Mouse (Mus musculus) activated CD4-positive, CD25-positive, alpha-beta regulatory T cell, adult 9 weeks (primary cell): ENCODE data around the gene Vmn1r35. TPM values are rescaled to one million over a fixed set of nuclear protein-coding genes. Genes with fewer than 3 reads are reported as not detected.

Experiments
- polyA plus RNA-seq: library from polyadenylated mRNA; unstranded; fragments of 100-300 nt; shearing (Covaris generic); gene quantifications from one replicate; pipeline ENCODE4 v1.2.1, GENCODE M21; 2017

The Vmn1r35 gene
- not detected for polyA plus RNA-seq

GRCm38 (mm10) chr6:66685806-66686205 lies at the start of gene Vmn1r35:
TSS of gene Vmn1r35 (minus strand) at chr6:66685906.

DNA sequence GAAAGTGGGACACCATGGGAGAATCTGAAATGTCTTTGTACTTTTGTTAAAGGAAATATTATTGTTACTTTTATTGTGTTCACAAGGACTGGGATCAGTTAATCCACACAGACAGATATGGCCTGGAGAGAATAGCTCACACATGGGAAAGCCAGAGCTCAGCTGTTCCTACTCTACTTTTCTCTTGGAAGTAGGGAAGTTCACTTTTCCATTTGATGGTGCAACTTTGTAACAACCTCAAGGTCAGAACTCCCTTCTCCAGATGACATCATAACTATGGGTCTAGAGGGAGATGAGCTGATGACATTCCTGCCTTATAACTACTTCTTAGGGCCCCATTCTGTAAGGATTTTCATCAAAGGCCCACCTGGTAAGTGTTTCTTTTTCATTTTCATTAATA lies 43.4 kb upstream of the Vmn1r35 start, which contains the start of gene Vmn1r37:
TSS of gene Vmn1r37 (plus strand) at position 301 of the 400 bp plus-strand sequence.

GRCm38 (mm10) chr6:66719068-66719467 lies 33.4 kb upstream of the Vmn1r35 start, which contains the start of gene Vmn1r36:
TSS of gene Vmn1r36 (minus strand) at chr6:66719168.

DNA sequence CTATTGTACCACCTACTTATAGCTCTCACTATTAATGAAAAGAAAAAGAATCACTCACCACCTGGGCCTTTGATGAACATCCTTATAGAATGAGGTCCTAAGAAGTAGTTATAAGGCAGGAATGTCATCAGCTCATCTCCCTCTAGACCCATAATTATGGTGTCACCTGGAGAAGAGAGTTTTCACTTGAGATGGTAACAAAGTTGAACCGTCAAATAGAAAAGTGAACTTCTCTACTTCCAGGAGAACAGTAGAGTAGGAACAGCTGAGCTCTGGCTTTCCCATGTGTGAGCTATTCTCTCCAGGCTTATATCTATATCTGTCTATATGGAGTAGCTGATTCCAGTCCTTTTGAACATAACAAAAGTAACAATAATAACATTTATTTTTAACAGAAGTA lies 41.9 kb downstream of the Vmn1r35 start, which contains the start of gene Vmn1r34:
TSS of gene Vmn1r34 (minus strand) at position 101 of the 400 bp plus-strand sequence.

Other genes starting within 250 kb of the Vmn1r35 start
- gene Mad2l1, start 150.5 kb downstream of the Vmn1r35 start, polyA plus RNA-seq = 24.8 TPM
- not detected for gene Vmn1r32, start 125.8 kb downstream of the Vmn1r35 start, polyA plus RNA-seq
- gene Vmn1r33, start 67.6 kb downstream of the Vmn1r35 start, polyA plus RNA-seq = not detected
- gene Vmn1r34, start 42.0 kb downstream of the Vmn1r35 start, polyA plus RNA-seq = not detected
- not detected for gene Vmn1r36, start 33.3 kb upstream of the Vmn1r35 start, polyA plus RNA-seq
- not detected for gene Vmn1r37, start 43.5 kb upstream of the Vmn1r35 start, polyA plus RNA-seq
- 0.07 TPM for gene Vmn1r38, start 96.7 kb upstream of the Vmn1r35 start, polyA plus RNA-seq
- not detected for gene Vmn1r39, start 124.7 kb upstream of the Vmn1r35 start, polyA plus RNA-seq
- gene Gng12, start 210.5 kb upstream of the Vmn1r35 start, polyA plus RNA-seq = 45.9 TPM